Mouse (Mus musculus) embryonic facial prominence, embryonic 13.5 days (tissue): ENCODE data around the gene Rhno1. TPM values are rescaled to one million over a fixed set of nuclear protein-coding genes. Genes with fewer than 3 reads are reported as not detected.

Source experiments
- ATAC-seq: fragments of 200-750 bp; cut with Nextera tagmentation; 2 replicates; pipeline ENCODE4 v1.8.0; 2017; ENCODE audit warnings: low read depth; ENCODE audit not compliant: insufficient number of reproducible peaks, insufficient read depth, low FRiP score, low TSS enrichment
- H3K27ac ChIP-seq: fragments of 300-500 bp; sonication (generic); 2 replicates; pipeline ENCODE4 v1.5.1; 2015; ENCODE audit warnings: moderate library complexity, mild to moderate bottlenecking, inconsistent platforms
- H3K27me3 ChIP-seq: fragments of 300-500 bp; sonication (generic); 2 replicates; pipeline ENCODE4 v1.6.1; 2015; ENCODE audit warnings: mild to moderate bottlenecking, inconsistent platforms
- H3K36me3 ChIP-seq: fragments of 300-500 bp; sonication (generic); 2 replicates; pipeline ENCODE4 v1.6.1; 2015; ENCODE audit warnings: mild to moderate bottlenecking, inconsistent platforms
- H3K4me1 ChIP-seq: fragments of 300-500 bp; sonication (generic); 2 replicates; pipeline ENCODE4 v1.6.1; 2015; ENCODE audit warnings: inconsistent platforms
- H3K4me2 ChIP-seq: fragments of 300-500 bp; sonication (generic); 2 replicates; pipeline ENCODE4 v1.6.1; 2015; ENCODE audit warnings: moderate library complexity, mild to moderate bottlenecking, inconsistent platforms
- H3K4me3 ChIP-seq: fragments of 300-500 bp; sonication (generic); 2 replicates; pipeline ENCODE4 v1.5.1; 2015; ENCODE audit warnings: mild to moderate bottlenecking, inconsistent platforms
- H3K9ac ChIP-seq: fragments of 300-500 bp; sonication (generic); 2 replicates; pipeline ENCODE4 v1.6.1; 2015; ENCODE audit warnings: mild to moderate bottlenecking, inconsistent platforms
- H3K9me3 ChIP-seq: fragments of 300-500 bp; sonication (generic); 2 replicates; pipeline ENCODE4 v1.6.1; 2016; ENCODE audit warnings: inconsistent platforms
- WGBS: fragments of 180-500 bp; shearing (Covaris S2); methylation state at CpG from one replicate; pipeline ENCODE4 v1.1.7; 2015; ENCODE audit warnings: mixed read lengths; 5-methylcytosine and 5-hydroxymethylcytosine counted together
- polyA plus RNA-seq: library from polyadenylated mRNA; unstranded; fragments of >200 nt; fragmentation: Nextera tagmentation; extraction: Ambion mirVana; gene quantifications from 2 replicates; pipeline ENCODE4 v1.2.1, GENCODE M21; 2015

The Rhno1 gene
- polyA plus RNA-seq, 1 experiment from 2014 or later, result 157 TPM

- H3K9ac ChIP-seq, result no peak overlapping the region
- H3K27ac ChIP-seq, result no peak overlapping the region
- no peaks in the 10 kb centered on the region for H3K9me3 ChIP-seq
- no peak for ATAC-seq
- no peak overlapping the region for H3K4me3 ChIP-seq
- H3K4me2 ChIP-seq, result no peak overlapping the region
- no peaks in the 10 kb centered on the region for H3K27me3 ChIP-seq
- H3K4me1 ChIP-seq, result no peaks in the 10 kb centered on the region
- 8% methylated on average over 4 of the region's 4 CpGs for WGBS
- H3K36me3 ChIP-seq, result peaks cover 26% of the 10 kb centered on the region
Measured at GRCm38 (mm10) chr6:128318317-128318716, 44.4 kb downstream of the Rhno1 start.

- Histone ChIP-seq H3K27ac (no peak overlapping the region), H3K9me3 (no peaks in the 10 kb centered on the region), H3K36me3 (no peaks in the 10 kb centered on the region), H3K4me1 (no peaks in the 10 kb centered on the region), H3K27me3 (no peaks in the 10 kb centered on the region), H3K4me3 (no peak overlapping the region), H3K9ac (no peak overlapping the region), H3K4me2 (no peak overlapping the region)
- WGBS, result 80% methylated on average over 8 of the region's 8 CpGs
- ATAC-seq, result no peak
Measured at GRCm38 (mm10) chr6:128315597-128315996, 47.1 kb downstream of the Rhno1 start.

- H3K9ac ChIP-seq, result no peak overlapping the region
- no peaks in the 10 kb centered on the region for H3K27me3 ChIP-seq
- no peaks in the 10 kb centered on the region for H3K9me3 ChIP-seq
- no peak overlapping the region for H3K27ac ChIP-seq
- ATAC-seq, result no peak
- H3K4me2 ChIP-seq, result no peak overlapping the region
- WGBS, result 83% methylated on average over 6 of the region's 6 CpGs
- no peaks in the 10 kb centered on the region for H3K36me3 ChIP-seq
- H3K4me3 ChIP-seq, result no peak overlapping the region
- no peaks in the 10 kb centered on the region for H3K4me1 ChIP-seq
Measured at GRCm38 (mm10) chr6:128314796-128315195, 47.9 kb downstream of the Rhno1 start.

- Histone ChIP-seq H3K27me3 (no peaks in the 10 kb centered on the region), H3K4me2 (no peak overlapping the region), H3K27ac (no peak overlapping the region), H3K4me3 (no peak overlapping the region), H3K9me3 (no peaks in the 10 kb centered on the region), H3K36me3 (no peaks in the 10 kb centered on the region), H3K4me1 (no peaks in the 10 kb centered on the region), H3K9ac (no peak overlapping the region)
- 31% methylated on average over 4 of the region's 4 CpGs for WGBS
- no peak for ATAC-seq
Measured at GRCm38 (mm10) chr6:128308311-128308710, 54.4 kb downstream of the Rhno1 start.

Other genes starting within 250 kb of the Rhno1 start
- 115 and 116 TPM in 2 replicates for gene Tspan9, start 219.3 kb downstream of the Rhno1 start, polyA plus RNA-seq
- 2.4 and 3.3 TPM in 2 replicates for gene Tead4, start 62.1 kb downstream of the Rhno1 start, polyA plus RNA-seq
- gene Tulp3, start 7.1 kb downstream of the Rhno1 start, polyA plus RNA-seq, result 33.7 and 36.7 TPM in 2 replicates
- gene Foxm1, start 56 bp upstream of the Rhno1 start, polyA plus RNA-seq, result 31.5 and 38.6 TPM in 2 replicates
- gene Tex52, start 12.5 kb upstream of the Rhno1 start, polyA plus RNA-seq, result 0.39 and 1.5 TPM in 2 replicates
- not detected in 2 replicates for gene Gm44596, start 12.6 kb upstream of the Rhno1 start, polyA plus RNA-seq
- 5.1 and 5.7 TPM in 2 replicates for gene Nrip2, start 36.4 kb upstream of the Rhno1 start, polyA plus RNA-seq
- gene Itfg2, start 62.0 kb upstream of the Rhno1 start, polyA plus RNA-seq, result 41.7 and 42.7 TPM in 2 replicates
- gene Fkbp4, start 75.8 kb upstream of the Rhno1 start, polyA plus RNA-seq, result 411 and 438 TPM in 2 replicates
- 0.15 and 3.1 TPM in 2 replicates for gene Pzp, start 163.8 kb upstream of the Rhno1 start, polyA plus RNA-seq
- gene A2ml1, start 218.7 kb upstream of the Rhno1 start, polyA plus RNA-seq, result 1.5 and 3.1 TPM in 2 replicates